Mouse (Mus musculus) forebrain, embryonic 14.5 days (tissue): ENCODE measurements at regions not wholly inside any gene's neighbourhood (a gene's known extent, or its start where the extent isn't known, plus 50 kb on each side); places are given as distances from the start of the nearest gene placed in this dataset.

Experiments
- ATAC-seq: fragments of 200-750 bp; cut with Nextera tagmentation; 2 replicates; pipeline ENCODE4 v1.8.0; 2017; ENCODE audit warnings: mild to moderate bottlenecking, moderate library complexity
- DNase-seq: peaks from one replicate; pipeline ENCODE4 v3.0.0-alpha.2; 2015; ENCODE audit warnings: low spot score
- H3K27ac ChIP-seq: fragments of 300-500 bp; sonication (generic); 2 replicates; pipeline ENCODE4 v1.5.1; 2014; ENCODE audit warnings: low read depth, mild to moderate bottlenecking, control low read depth, low read length, moderate library complexity
- H3K27me3 ChIP-seq: fragments of 300-500 bp; sonication (generic); replicated peaks from 2 replicates; pipeline ENCODE4 v1.6.1; 2014; ENCODE audit warnings: low read length, control low read depth, mixed read lengths; ENCODE audit not compliant: control insufficient read depth, insufficient read depth
- H3K36me3 ChIP-seq: fragments of 300-500 bp; sonication (generic); 2 replicates; pipeline ENCODE4 v1.6.1; 2014; ENCODE audit warnings: low read length, control low read depth; ENCODE audit not compliant: control insufficient read depth, insufficient read depth
- H3K4me1 ChIP-seq: fragments of 300-500 bp; sonication (generic); 2 replicates; pipeline ENCODE4 v1.6.1; 2014; ENCODE audit warnings: antibody characterized with exemption, low read length, control low read depth; ENCODE audit not compliant: control insufficient read depth, insufficient read depth
- H3K4me2 ChIP-seq: fragments of 300-500 bp; sonication (generic); 2 replicates; pipeline ENCODE4 v1.6.1; 2014; ENCODE audit warnings: mild to moderate bottlenecking, control low read depth, low read length
- H3K4me3 ChIP-seq: fragments of 300-500 bp; sonication (generic); 2 replicates; pipeline ENCODE4 v1.5.1; 2014; ENCODE audit warnings: low read depth, low read length, control low read depth
- H3K9ac ChIP-seq: fragments of 300-500 bp; sonication (generic); 2 replicates; pipeline ENCODE4 v1.6.1; 2014; ENCODE audit warnings: mild to moderate bottlenecking, low read length, control low read depth, moderate library complexity
- H3K9me3 ChIP-seq: fragments of 300-500 bp; sonication (generic); replicated peaks from 2 replicates; pipeline ENCODE4 v1.6.1; 2016; ENCODE audit warnings: low read length, control low read depth, mixed read lengths; ENCODE audit not compliant: control insufficient read depth
- WGBS: fragments of 180-500 bp; shearing (Covaris S2); extraction: QIAGEN DNeasy Blood & Tissue Kit; methylation state at CpG from one replicate; pipeline ENCODE4 v1.1.7; 2014; 5-methylcytosine and 5-hydroxymethylcytosine counted together

DNA sequence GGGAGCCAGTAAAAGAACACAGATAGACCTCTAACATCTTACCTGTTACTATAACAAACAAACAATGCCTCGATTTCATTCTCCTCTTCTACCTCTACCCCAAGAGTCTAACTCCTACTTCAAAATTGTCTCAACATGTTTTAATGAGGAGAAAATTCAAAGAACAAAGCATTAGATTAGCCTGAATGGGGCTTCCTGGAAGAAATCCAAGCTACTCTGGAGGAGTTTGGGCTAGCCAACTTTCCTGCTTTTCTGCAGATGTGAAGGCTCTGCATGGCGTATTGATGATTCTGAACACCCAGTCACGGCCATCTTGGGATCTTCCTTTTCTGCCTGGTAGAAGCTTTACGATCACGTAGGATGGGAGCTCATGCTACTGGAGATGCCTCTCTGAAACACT lies 62.9 kb upstream of the Boc start:
- 59% methylated on average over 5 of the region's 5 CpGs for WGBS
- Histone ChIP-seq H3K4me2 (no peak overlapping the region), H3K4me1 (peaks cover 7% of the 10 kb centered on the region; the same call in 1 of the 2 replicates), H3K27ac (no peak overlapping the region), H3K4me3 (no peak overlapping the region), H3K9me3 (no peaks in the 10 kb centered on the region), H3K36me3 (no peaks in the 10 kb centered on the region), H3K27me3 (no peaks in the 10 kb centered on the region), H3K9ac (no peak overlapping the region)
- ATAC-seq (no peak), DNase-seq (peak; percentile 44)

DNA sequence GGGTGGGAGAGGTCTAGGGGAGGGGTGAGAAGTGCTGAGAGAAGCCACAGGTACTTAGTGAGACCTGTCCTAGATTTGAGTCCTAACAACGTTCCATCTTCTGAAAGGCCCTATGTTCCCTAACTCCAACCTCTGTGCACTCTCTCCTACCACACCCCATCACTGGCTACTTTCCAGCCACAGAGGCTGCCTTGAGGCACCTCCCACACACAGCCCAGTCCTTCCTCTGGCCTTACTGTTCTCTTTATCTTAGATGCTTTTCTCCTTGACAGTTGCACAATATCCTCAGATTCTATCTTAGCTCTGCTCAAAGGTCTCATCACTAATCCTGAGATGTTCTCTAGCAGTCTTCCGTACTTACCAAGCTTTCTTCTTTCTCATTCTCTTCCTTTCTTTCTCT lies 61.8 kb upstream of the Boc start:
- Histone ChIP-seq H3K36me3 (no peaks in the 10 kb centered on the region), H3K27me3 (no peaks in the 10 kb centered on the region), H3K27ac (no peak overlapping the region), H3K4me3 (no peak overlapping the region), H3K4me1 (peaks cover 14% of the 10 kb centered on the region), H3K9me3 (no peaks in the 10 kb centered on the region), H3K4me2 (no peak overlapping the region), H3K9ac (no peak overlapping the region)
- no peak for DNase-seq
- no peak for ATAC-seq
- 85% methylated on average over 2 of the region's 2 CpGs for WGBS

DNA sequence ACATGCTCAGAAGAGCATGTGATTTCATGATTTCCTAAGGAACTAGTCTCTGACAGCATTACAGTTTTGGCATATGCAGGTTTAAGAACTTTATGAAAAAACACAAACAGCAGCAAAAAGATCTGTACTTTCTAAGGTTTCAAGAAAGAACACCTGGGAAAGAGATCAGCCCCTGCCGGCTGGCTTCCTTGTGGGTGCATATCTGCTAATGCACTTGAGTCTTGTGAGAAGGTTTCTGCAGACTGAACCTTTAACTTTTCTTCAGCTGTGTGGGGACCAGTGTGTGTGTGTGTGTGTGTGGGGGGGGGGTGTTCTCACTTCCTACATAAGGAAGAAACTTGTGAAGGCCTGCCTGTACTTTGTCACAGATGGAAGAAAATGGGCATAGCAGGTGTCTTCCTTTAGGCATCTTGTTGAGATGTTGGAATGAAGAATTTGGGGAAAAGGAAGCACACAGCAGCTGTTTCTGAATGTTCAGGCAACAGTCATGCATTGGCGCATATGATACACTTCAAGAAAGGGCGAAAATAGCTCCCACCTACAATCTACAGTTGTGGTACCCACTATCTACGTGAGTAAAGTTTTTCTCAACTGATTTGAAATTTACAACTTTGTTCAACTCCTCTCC lies 60.9 kb upstream of the Boc start:
- ATAC-seq (no peak), DNase-seq (no peak)
- Histone ChIP-seq H3K4me1 (peaks cover 17% of the 10 kb centered on the region), H3K36me3 (no peaks in the 10 kb centered on the region), H3K9me3 (no peaks in the 10 kb centered on the region), H3K4me2 (no peak overlapping the region), H3K4me3 (no peak overlapping the region), H3K27me3 (no peaks in the 10 kb centered on the region), H3K27ac (no peak overlapping the region), H3K9ac (no peak overlapping the region)
- WGBS: 95% methylated on average over 4 of the region's 4 CpGs

- H3K9ac ChIP-seq: no peak overlapping the region
- no peaks in the 10 kb centered on the region for H3K36me3 ChIP-seq
- peaks cover 22% of the 10 kb centered on the region for H3K4me1 ChIP-seq
- 56% methylated on average over 6 of the region's 6 CpGs for WGBS
- no peak overlapping the region for H3K4me2 ChIP-seq
- H3K4me3 ChIP-seq: no peak overlapping the region
- DNase-seq (peak; percentile 62), ATAC-seq (peak; percentile 11; the same call in 1 of the 2 replicates)
- H3K9me3 ChIP-seq: no peaks in the 10 kb centered on the region
- H3K27me3 ChIP-seq: no peaks in the 10 kb centered on the region
- H3K27ac ChIP-seq: peak overlapping the region; percentile 79
Observed at GRCm38 (mm10) chr16:44617041-44617440, 58.3 kb upstream of the Boc start.

GRCm38 (mm10) chr16:44616376-44616775 lies 57.7 kb upstream of the Boc start:
- WGBS: 7% methylated on average over 5 of the region's 5 CpGs
- Histone ChIP-seq H3K27ac (peak overlapping the region; percentile 79), H3K36me3 (no peaks in the 10 kb centered on the region), H3K4me1 (peaks cover 25% of the 10 kb centered on the region), H3K27me3 (no peaks in the 10 kb centered on the region), H3K4me3 (no peak overlapping the region), H3K9me3 (no peaks in the 10 kb centered on the region), H3K9ac (peak overlapping the region; percentile 3; the same call in 1 of the 2 replicates), H3K4me2 (peak overlapping the region; percentile 1; the same call in 1 of the 2 replicates)
- DNase-seq: peak; percentile 78
- ATAC-seq: peak; percentile 67

GRCm38 (mm10) chr16:44615878-44616206 lies 57.1 kb upstream of the Boc start:
- Histone ChIP-seq H3K4me3 (no peak overlapping the region), H3K27me3 (no peaks in the 10 kb centered on the region), H3K9ac (no peak overlapping the region), H3K9me3 (no peaks in the 10 kb centered on the region), H3K36me3 (no peaks in the 10 kb centered on the region), H3K4me2 (peak overlapping the region; percentile 1; the same call in 1 of the 2 replicates), H3K4me1 (peaks cover 25% of the 10 kb centered on the region), H3K27ac (peak overlapping the region; percentile 79)
- ATAC-seq (peak; percentile 67), DNase-seq (peak; percentile 90)
- WGBS: 7% methylated on average over 3 of the region's 3 CpGs

GRCm38 (mm10) chr16:44615172-44615877 lies 56.6 kb upstream of the Boc start:
- DNase-seq (peak; percentile 31), ATAC-seq (no peak)
- 24% methylated on average over 9 of the region's 9 CpGs for WGBS
- Histone ChIP-seq H3K4me3 (no peak overlapping the region), H3K27ac (peak overlapping the region; percentile 79), H3K4me2 (peak overlapping the region; percentile 1; the same call in 1 of the 2 replicates), H3K9me3 (no peaks in the 10 kb centered on the region), H3K36me3 (no peaks in the 10 kb centered on the region), H3K4me1 (peaks cover 25% of the 10 kb centered on the region), H3K9ac (no peak overlapping the region), H3K27me3 (no peaks in the 10 kb centered on the region)

GRCm38 (mm10) chr16:44614235-44614634 lies 55.5 kb upstream of the Boc start:
- no peaks in the 10 kb centered on the region for H3K27me3 ChIP-seq
- ATAC-seq (no peak), DNase-seq (peak; percentile 41)
- H3K4me1 ChIP-seq: peaks cover 25% of the 10 kb centered on the region
- no peak overlapping the region for H3K4me2 ChIP-seq
- 86% methylated on average over 5 of the region's 5 CpGs for WGBS
- H3K9ac ChIP-seq: no peak overlapping the region
- no peak overlapping the region for H3K4me3 ChIP-seq
- H3K36me3 ChIP-seq: no peaks in the 10 kb centered on the region
- no peaks in the 10 kb centered on the region for H3K9me3 ChIP-seq
- H3K27ac ChIP-seq: no peak overlapping the region

DNA sequence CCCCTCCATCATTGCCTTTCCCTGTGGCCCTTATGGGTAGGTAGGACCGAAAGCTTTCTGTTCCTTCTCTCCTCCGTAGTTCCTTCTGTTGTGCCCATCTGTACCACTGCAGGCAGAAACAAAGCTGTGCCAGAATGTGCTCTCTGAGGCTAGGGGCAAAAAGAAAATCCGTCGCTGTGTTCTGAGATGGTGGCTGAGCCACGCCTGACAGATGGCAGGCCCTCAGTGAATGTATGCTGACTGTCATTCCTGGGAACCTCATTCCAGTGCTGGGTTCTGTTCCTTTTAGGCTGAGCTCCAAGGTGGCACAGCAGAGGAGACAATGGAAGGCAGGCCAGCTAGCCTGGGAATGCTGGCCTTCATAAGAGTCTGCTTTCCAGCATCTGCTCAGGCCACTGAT lies 54.0 kb upstream of the Boc start:
- H3K27me3 ChIP-seq: no peaks in the 10 kb centered on the region
- no peak overlapping the region for H3K4me2 ChIP-seq
- no peaks in the 10 kb centered on the region for H3K36me3 ChIP-seq
- ATAC-seq: peak; percentile 73
- H3K9me3 ChIP-seq: no peaks in the 10 kb centered on the region
- no peak overlapping the region for H3K4me3 ChIP-seq
- H3K4me1 ChIP-seq: peaks cover 25% of the 10 kb centered on the region
- no peak overlapping the region for H3K9ac ChIP-seq
- peak overlapping the region; percentile 63; the same call in 1 of the 2 replicates for H3K27ac ChIP-seq
- 37% methylated on average over 5 of the region's 5 CpGs for WGBS
- peak; percentile 84 for DNase-seq
